Mouse (Mus musculus) liver, postnatal 0 days (tissue): ENCODE measurements around the gene Nobox.

Experiments
- CTCF ChIP-seq: sonication (generic); IDR thresholded peaks from 2 replicates; pipeline ENCODE4 v1.5.1; 2016; ENCODE audit warnings: antibody characterized with exemption, low read depth
- EP300 ChIP-seq: IDR thresholded peaks from 2 replicates; pipeline ENCODE4 v1.6.1; 2016; ENCODE audit warnings: antibody characterized with exemption, low read depth, mild to moderate bottlenecking

GRCm38 (mm10) chr6:43265363-43266041 lies 43.9 kb downstream of the Nobox start, which contains the start of gene Arhgef5:
- TF ChIP-seq CTCF (no peak), EP300 (no peak)
